In genomic region chr6:115102542-115102941, GRCm38 (mm10) we compare ENCODE assay signal across 24 mouse cellular contexts. TPM values are rescaled to one million over a fixed set of nuclear protein-coding genes. Genes with fewer than 3 reads are reported as not detected.
DNase-seq lines count a peak whose midpoint lies in the region; ATAC-seq and TF ChIP-seq lines count a peak whose summit lies in the region.
"Had no signal": no experiment of that assay in that cellular context is flagged by ENCODE, and none has a peak within 500 bp of the region (broad histone marks: within the 10 kb centered on the region; RNA-seq: fewer than 3 reads in every experiment).

No protein-coding gene starts in this region.

- TF ChIP-seq POLR2A in CH12.LX (IDR thresholded peaks at IDR 0.05; ENCODE audit: low read depth, low read length): no peak

- no peak for TF ChIP-seq RAD21 in CH12.LX (IDR thresholded peaks at IDR 0.05; ENCODE audit: low read depth, low read length)

- H3K9ac ChIP-seq in CH12.LX (ENCODE audit: insufficient read depth, low read depth): no peak overlapping the region
- H3K9ac ChIP-seq: embryonic facial prominence, embryonic 13.5 days; embryonic facial prominence, embryonic 15.5 days; forebrain, embryonic 13.5 days; forebrain, embryonic 15.5 days had no signal

- no peak overlapping the region for H3K27ac ChIP-seq in CH12.LX (ENCODE audit: insufficient read depth, low read depth)
- H3K27ac ChIP-seq: embryonic facial prominence, embryonic 13.5 days; embryonic facial prominence, embryonic 15.5 days; forebrain, embryonic 13.5 days; forebrain, embryonic 15.5 days had no signal

- dilution Hi-C loops in CH12.LX (cut with MboI; ENCODE audit: extremely low pct_ligation_motif_present, extremely low pct_unique_long_range_greater_than_20kb, low sequenced_read_pairs): no loop called here

- in situ Hi-C loops in CH12.LX (cut with MboI; ENCODE audit: low pct_ligation_motif_present, low pct_unique_long_range_greater_than_20kb, low sequenced_read_pairs): no loop called here

- no peak overlapping the region for H3K4me3 ChIP-seq in CH12.LX (replicated peaks in 1 of 3; ENCODE audit: low read depth in 2 of 3, low read length in 2 of 3, poor library complexity in 1 of 3)
- H3K4me3 ChIP-seq: embryonic facial prominence, embryonic 13.5 days; embryonic facial prominence, embryonic 15.5 days; erythroblast, embryonic 14.5 days; forebrain, embryonic 13.5 days; forebrain, embryonic 15.5 days had no signal

- TF ChIP-seq CTCF in CH12.LX (conservative IDR thresholded peaks at IDR 0.05 in 1 of 2, IDR thresholded peaks at IDR 0.05 in 1 of 2; ENCODE audit: low read depth in 2 of 2, low read length in 2 of 2): no peak

- TF ChIP-seq EP300 in CH12.LX (IDR thresholded peaks at IDR 0.05; ENCODE audit: low read length): peak; percentile 57

- no peaks in the 10 kb centered on the region for H3K79me2 ChIP-seq in CH12.LX (replicated peaks; ENCODE audit: control insufficient read depth, extremely low read depth, insufficient read depth, poor library complexity, severe bottlenecking)

- H3K4me2 ChIP-seq in CH12.LX (ENCODE audit: insufficient read depth, low read depth, poor library complexity, severe bottlenecking): no peak overlapping the region
- H3K4me2 ChIP-seq: embryonic facial prominence, embryonic 13.5 days; embryonic facial prominence, embryonic 15.5 days; forebrain, embryonic 13.5 days; forebrain, embryonic 15.5 days had no signal

- H3K27me3 ChIP-seq in CH12.LX (replicated peaks): no peaks in the 10 kb centered on the region
- H3K27me3 ChIP-seq: embryonic facial prominence, embryonic 13.5 days; embryonic facial prominence, embryonic 15.5 days; forebrain, embryonic 13.5 days; forebrain, embryonic 15.5 days had no signal

- ATAC-seq in frontal cortex, adult (ENCODE audit: low TSS enrichment): peak; percentile 50; the same call in 1 of the 2 replicates
- ATAC-seq: activated CD4-positive, CD25-positive, alpha-beta regulatory T cell, adult 4 months; forebrain, embryonic 13.5 days; forebrain, embryonic 15.5 days; Patski had no signal

- H3K9me3 ChIP-seq in CH12.LX (replicated peaks; ENCODE audit: low read length): no peaks in the 10 kb centered on the region
- H3K9me3 ChIP-seq: embryonic facial prominence, embryonic 13.5 days; embryonic facial prominence, embryonic 15.5 days; forebrain, embryonic 13.5 days; forebrain, embryonic 15.5 days; G1E had no signal

- peaks cover 3 to 8% of the 10 kb centered on the region in 2 experiments; a peak in 2 of 4 replicates for H3K4me1 ChIP-seq in CH12.LX (ENCODE audit: control insufficient read depth in 1 of 2, insufficient read depth in 2 of 2)
- H3K4me1 ChIP-seq: embryonic facial prominence, embryonic 13.5 days; embryonic facial prominence, embryonic 15.5 days; forebrain, embryonic 13.5 days; forebrain, embryonic 15.5 days had no signal

- DNase-seq in frontal cortex, postnatal 36 days (ENCODE audit: low spot score in 2 of 2): no peak
- peak; percentile 42 for DNase-seq in CH12.LX (ENCODE audit: extremely low read depth)
- peak; percentile 47 for DNase-seq in brain, adult 2 months (ENCODE audit: low read depth, low spot score)
- DNase-seq in lung, postnatal 10 days: no peak
- DNase-seq: adrenal gland, adult 8-10 months; adrenal gland, postnatal 14 days; adrenal gland, postnatal 36 days; cerebellum, adult 11 months; cerebellum, adult 18-20 months; cerebellum, adult 8-10 months; cerebellum, adult 9-11 months; cerebellum, postnatal 14 days; cerebellum, postnatal 36 days; embryo, embryonic 11 days had no signal

- H3K36me3 ChIP-seq in CH12.LX (replicated peaks in 1 of 2; ENCODE audit: control insufficient read depth in 1 of 2, insufficient read depth in 1 of 2, low read length in 1 of 2): no peaks in the 10 kb centered on the region
- H3K36me3 ChIP-seq: embryonic facial prominence, embryonic 13.5 days; embryonic facial prominence, embryonic 15.5 days; forebrain, embryonic 15.5 days; G1E had no signal

TF ChIP-seq in CH12.LX, 34 proteins besides CTCF, POLR2A, EP300 and RAD21:
- TF ChIP-seq MAX (IDR thresholded peaks at IDR 0.05; ENCODE audit: low read length): no peak
- peak; percentile 22; the same call in 1 of the 2 replicates for TF ChIP-seq BHLHE40 (IDR thresholded peaks at IDR 0.05; ENCODE audit: low read depth, low read length)
- no peak for TF ChIP-seq SMC3 (IDR thresholded peaks at IDR 0.05; ENCODE audit: low read depth, low read length)
- no peak for TF ChIP-seq POLR2AphosphoS2 (IDR thresholded peaks at IDR 0.05; ENCODE audit: low read depth, low read length)
- TF ChIP-seq NELFE (IDR thresholded peaks at IDR 0.05; ENCODE audit: low read depth, low read length): no peak
- TF ChIP-seq IRF4 (IDR thresholded peaks at IDR 0.05; ENCODE audit: low read depth, low read length): peak; percentile 66
- TF ChIP-seq MAFK (IDR thresholded peaks at IDR 0.05; ENCODE audit: insufficient replicate concordance, low read length): no peak
- no peak for TF ChIP-seq HCFC1 (IDR thresholded peaks at IDR 0.05; ENCODE audit: low read depth, low read length)
- TF ChIP-seq RCOR1 (conservative IDR thresholded peaks at IDR 0.05; ENCODE audit: low read depth, low read length): no peak
- no peak for TF ChIP-seq ZKSCAN1 (IDR thresholded peaks at IDR 0.05; ENCODE audit: borderline replicate concordance, low read depth, low read length)
- TF ChIP-seq JUND (conservative IDR thresholded peaks at IDR 0.05; ENCODE audit: low read depth, low read length): peak; percentile 40; the same call in 1 of the 2 replicates
- TF ChIP-seq JUN (IDR thresholded peaks at IDR 0.05; ENCODE audit: insufficient read depth, low read depth, low read length): peak; percentile 12; the same call in 1 of the 2 replicates
- TF ChIP-seq USF2 (conservative IDR thresholded peaks at IDR 0.05; ENCODE audit: low read depth, low read length): no peak

RNA-seq across cellular contexts. Expression of gene Syn2, which starts 32.2 kb away (rescaled TPM):
- total RNA-seq in CH12.LX (2012; rRNA removed) (0.55 and 0.59 TPM in 2 replicates), CH12.LX (2014; rRNA removed) (1.2 and 1.6 TPM in 2 replicates)
- 1.2 and 1.3 TPM in 2 replicates for polyA plus RNA-seq in CH12.LX (2012; ENCODE audit: insufficient read length, low read depth)
- total RNA-seq: common myeloid progenitor, adult 5-6 weeks had no signal
- polyA plus RNA-seq: activated CD4-positive, CD25-positive, alpha-beta regulatory T cell, adult 4 months; erythroblast, embryonic 14.5 days; G1E had no signal

Comparison
In these comparisons a context has a peak if more than half of its experiments do, and no peak if none do; other contexts are left out.
1. DNase-seq: peak in CH12.LX (single experiment) and brain, adult 2 months (single experiment); none in frontal cortex, postnatal 36 days (0 of 2) and lung, postnatal 10 days (single experiment).